Mouse (Mus musculus) layer of hippocampus, adult 8-10 months (tissue): ENCODE measurements around the gene Myo10. TPM values are rescaled to one million over a fixed set of nuclear protein-coding genes. Genes with fewer than 3 reads are reported as not detected.

Source experiments
- DNase-seq, 2 experiments: peaks; one replicate each; pipeline ENCODE4 v3.0.0; 2022; ENCODE audit warnings: low spot score in 2 of 2
- total RNA-seq, 4 experiments: library from RNA; stranded (reverse); gene quantifications; 2 replicates each; pipeline ENCODE4 v1.2.4; 2022

The Myo10 gene
- total RNA-seq, 4 experiments from 2014 or later, result 45.9 to 60.5 (median 53.5) TPM

DNA sequence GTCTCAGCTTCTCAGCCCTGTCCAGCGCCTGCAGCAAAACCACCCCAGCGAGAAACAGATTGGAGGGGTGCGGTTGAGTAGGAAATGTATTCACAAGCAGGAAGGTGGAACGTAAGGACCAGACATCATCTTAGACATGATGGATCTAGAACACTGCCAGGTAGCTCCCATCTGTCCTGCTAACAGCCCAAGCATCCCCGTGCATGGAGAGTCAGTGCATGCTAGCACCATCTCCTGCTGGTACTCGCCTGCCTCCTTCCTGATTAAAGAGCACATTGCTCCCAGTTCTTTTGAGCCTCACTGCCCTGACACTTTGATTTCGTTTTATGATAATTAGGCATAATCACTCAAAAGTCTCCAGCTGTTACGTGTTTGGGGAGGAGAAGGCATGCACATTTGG is 96.9 kb downstream of the Myo10 start:
- DNase-seq, result no peak

- no peak for DNase-seq
These were observed 97.9 kb downstream of the Myo10 start for GRCm38 (mm10) chr15:25720263-25720662.

DNA sequence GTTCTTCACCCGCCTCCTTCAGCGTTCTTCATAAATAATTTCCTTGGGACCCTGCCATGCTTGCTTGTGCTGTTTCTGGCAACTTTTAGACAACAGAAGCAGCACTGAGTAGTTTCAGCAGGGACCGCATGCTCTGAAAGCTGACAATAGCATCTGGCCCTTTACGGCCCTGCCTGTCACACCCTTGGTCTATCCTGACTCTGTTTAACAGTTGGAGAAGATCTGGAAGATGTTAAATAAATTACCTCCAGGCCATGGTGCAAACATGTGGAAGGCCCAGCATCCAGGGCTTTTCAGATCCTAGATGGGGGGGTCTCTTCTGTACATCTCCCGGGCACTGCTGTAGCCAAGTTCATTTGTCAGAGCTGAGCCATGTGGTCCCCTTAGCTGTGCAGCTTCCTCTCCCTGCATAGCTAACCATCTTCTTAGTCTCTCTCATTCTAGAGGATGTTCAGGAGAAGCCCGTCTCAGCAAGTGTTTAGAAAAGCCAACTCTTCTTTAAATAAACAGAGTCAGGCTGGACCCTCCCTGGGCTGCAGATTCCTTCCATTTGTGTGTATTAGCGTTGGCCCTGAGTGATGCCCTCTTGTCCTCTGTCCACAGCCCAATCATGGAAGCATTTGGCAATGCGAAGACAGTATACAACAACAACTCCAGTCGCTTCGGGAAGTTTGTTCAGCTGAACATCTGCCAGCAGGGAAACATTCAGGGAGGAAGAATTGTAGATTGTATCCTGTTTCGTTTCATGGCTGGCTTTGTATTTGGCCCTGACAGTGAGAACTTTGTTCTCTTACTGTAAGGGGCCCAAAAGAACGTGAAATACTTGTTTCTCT is 101.2 kb downstream of the Myo10 start:
- no peak for DNase-seq

GRCm38 (mm10) chr15:25724549-25724948 is 102.2 kb downstream of the Myo10 start:
- no peak for DNase-seq

DNA sequence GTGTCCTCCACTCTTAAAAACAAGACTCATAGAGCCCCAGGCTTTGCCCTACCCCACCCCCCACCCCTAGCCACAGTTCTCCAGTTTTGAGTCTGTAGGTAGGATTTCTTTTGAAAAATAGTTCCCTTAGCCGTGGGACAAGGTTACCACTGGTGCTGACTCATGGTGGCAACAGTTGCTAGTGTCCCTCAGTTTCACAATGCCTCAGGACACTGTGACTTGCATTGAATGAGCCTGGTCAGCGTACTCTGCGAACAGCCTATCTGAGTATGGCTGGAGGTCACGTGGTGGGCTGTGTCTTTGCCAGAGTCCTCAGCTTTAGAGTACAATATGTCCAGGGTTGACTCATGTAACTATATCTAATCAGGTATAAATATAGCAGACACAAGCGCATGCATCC is 104.5 kb downstream of the Myo10 start:
- DNase-seq, result no peak

GRCm38 (mm10) chr15:25728501-25728900 is 106.2 kb downstream of the Myo10 start:
- DNase-seq, result no peak

- DNase-seq, result no peak
These were observed 108.7 kb downstream of the Myo10 start for GRCm38 (mm10) chr15:25731053-25731452.

DNA sequence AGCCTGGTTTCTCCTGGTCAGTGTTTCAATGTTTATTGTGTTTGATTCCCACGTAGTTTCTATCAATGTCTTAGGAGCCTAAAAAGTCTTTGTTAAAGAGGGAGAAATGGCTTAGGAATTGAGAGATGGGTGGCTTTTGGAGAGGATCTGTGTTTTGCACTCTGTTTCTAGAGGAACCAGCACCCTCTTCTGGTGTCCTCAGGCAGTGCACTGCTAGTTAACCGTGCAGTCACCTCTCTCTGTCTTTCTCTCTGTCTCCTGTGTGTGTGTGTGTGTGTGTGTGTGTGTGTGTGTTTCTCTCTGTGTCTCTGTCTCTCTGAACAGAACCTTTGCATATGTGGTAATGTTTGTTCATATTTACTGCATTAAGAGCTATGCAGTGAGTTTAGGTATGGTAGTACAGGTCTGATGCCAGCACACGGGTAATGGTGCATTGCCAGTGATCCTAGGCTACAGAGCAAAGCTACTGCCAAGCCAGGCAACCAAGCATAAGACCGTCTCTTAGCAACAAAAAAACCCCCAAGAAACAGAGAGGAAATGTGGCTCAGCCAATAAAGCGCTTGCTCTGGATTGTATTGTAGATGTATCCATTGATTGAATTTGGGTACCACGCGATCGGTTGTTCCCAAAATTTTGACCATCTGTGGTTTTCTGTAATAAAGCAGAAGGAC is 110.6 kb downstream of the Myo10 start:
- peak in 1 of 2 experiments; percentile 66 for DNase-seq

DNA sequence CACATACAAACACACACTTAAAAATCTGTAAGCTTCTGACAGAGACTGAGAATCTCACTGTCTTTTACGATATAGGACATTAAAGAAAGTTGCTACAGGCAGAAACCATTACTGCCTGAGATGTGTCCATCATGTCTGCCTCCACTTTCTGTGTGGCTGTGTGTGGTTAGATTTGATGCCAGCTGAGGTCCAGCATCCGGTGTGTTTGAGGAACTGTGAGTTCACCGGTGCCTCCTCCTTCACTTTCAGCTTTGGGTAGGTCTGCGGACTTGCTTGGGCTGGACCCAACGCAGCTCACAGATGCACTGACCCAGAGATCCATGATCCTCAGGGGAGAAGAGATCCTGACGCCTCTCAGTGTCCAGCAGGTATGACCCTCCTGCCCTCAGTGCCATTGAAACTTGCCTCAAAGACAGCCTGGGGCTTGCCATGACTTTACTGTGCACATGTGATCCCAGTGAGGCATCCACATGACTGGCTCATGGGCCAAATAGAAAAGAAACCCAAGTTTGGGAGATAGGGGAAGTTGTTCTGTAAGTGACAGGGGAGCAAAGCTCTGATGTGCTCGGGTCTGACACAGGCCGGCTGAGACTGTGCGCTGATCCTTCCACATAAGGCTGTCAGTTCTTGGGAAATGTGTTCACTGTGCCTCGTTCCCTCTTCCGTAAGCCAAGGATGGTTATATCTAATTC is 111.6 kb downstream of the Myo10 start:
- no peak for DNase-seq

DNA sequence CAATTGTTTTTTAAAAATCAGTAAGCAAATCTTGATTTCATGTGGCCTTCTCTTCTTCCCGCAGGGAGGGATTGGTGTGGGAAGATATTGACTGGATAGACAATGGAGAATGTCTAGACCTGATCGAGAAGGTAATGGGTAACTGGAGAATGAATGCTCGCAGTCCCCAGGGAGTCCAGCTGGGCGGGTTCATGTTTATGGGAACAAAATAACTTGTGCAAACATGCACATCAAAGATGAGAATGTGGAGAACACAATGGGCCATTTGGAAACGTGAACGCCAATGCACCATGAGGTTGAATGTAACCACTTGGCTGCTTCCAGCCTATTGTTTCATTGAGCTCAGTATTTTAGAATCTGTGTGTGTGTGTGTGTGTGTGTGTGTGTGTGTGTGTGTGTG is 114.2 kb downstream of the Myo10 start:
- no peak for DNase-seq

- no peak for DNase-seq
These were observed 117.9 kb downstream of the Myo10 start for GRCm38 (mm10) chr15:25740271-25740670.

- no peak for DNase-seq
These were observed 119.9 kb downstream of the Myo10 start for GRCm38 (mm10) chr15:25742196-25742595.

- no peak for DNase-seq
These were observed 129.2 kb downstream of the Myo10 start for GRCm38 (mm10) chr15:25751510-25751909.

GRCm38 (mm10) chr15:25752597-25752996 is 130.3 kb downstream of the Myo10 start:
- DNase-seq, result no peak

GRCm38 (mm10) chr15:25753003-25753402 is 130.7 kb downstream of the Myo10 start:
- DNase-seq, result no peak

- no peak for DNase-seq
These were observed 131.6 kb downstream of the Myo10 start for GRCm38 (mm10) chr15:25753878-25754277.

DNA sequence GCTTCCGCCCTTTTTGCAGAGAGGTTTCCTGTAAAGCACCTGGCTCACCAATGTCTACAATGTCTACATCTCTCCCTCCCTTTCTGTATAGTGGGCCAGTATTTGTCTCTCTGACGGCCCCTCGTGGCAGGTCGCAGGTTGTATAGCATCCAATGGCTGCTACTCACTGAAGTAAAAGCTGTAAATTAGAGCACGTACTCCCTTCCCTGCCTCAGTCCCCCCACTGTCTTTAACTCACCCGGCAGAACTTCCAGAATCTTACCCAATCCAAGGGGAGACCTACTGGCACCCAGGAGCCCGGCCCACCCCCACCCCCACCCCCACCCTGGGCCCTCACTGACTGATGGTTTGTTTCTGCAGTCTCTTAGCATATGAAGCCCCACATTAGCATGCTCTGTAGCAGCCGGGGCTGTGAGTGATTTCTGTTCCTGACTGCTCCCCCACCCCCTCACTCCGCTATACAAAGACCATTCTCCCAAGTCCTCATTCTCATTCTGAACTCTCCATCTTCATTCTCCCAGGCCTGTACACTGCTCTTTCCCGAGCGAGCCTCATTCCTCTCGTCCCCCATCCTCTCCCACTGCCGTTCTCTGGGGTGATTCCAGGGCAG is 132.1 kb downstream of the Myo10 start:
- DNase-seq, result peak in 1 of 2 experiments; percentile 45

- no peak for DNase-seq
These were observed 133.2 kb downstream of the Myo10 start for GRCm38 (mm10) chr15:25755536-25755935.

GRCm38 (mm10) chr15:25756072-25756471 is 133.7 kb downstream of the Myo10 start:
- DNase-seq, result no peak

- DNase-seq, result no peak
These were observed 135.7 kb downstream of the Myo10 start for GRCm38 (mm10) chr15:25758037-25758436.

DNA sequence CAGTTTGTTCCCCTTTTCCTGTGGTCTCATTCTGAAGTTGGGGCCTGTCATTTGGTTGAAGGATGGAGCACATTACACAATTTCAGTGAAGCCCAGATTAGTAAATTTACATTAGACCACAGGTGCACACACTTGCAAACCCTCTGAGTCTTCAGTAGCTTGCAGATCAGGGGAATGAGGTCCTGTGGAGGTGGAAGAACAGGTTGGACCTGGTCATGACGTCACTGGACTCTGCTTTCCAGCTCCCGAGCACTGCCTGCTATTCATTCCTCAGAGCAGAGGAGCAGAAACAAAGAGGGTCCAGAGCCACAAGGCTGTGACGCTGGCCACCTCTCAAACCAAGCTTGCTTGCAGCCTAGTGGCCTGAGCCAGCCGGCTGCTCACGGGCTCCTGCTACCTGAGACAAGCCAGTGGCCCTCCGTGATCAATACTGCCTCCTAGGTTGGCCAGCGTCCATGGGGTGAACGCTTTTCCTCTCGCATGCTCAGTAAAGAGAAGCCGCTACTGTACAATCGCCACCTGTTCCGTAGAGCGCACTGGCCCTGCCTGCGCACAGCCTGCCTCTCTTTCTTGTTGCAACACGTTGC is 136.3 kb downstream of the Myo10 start:
- no peak for DNase-seq
